Mouse (Mus musculus): ENCODE measurements at regions not wholly inside any gene's neighbourhood (a gene's known extent, or its start where the extent isn't known, plus 50 kb on each side); places are given as distances from the start of the nearest gene placed in this dataset.

DNA sequence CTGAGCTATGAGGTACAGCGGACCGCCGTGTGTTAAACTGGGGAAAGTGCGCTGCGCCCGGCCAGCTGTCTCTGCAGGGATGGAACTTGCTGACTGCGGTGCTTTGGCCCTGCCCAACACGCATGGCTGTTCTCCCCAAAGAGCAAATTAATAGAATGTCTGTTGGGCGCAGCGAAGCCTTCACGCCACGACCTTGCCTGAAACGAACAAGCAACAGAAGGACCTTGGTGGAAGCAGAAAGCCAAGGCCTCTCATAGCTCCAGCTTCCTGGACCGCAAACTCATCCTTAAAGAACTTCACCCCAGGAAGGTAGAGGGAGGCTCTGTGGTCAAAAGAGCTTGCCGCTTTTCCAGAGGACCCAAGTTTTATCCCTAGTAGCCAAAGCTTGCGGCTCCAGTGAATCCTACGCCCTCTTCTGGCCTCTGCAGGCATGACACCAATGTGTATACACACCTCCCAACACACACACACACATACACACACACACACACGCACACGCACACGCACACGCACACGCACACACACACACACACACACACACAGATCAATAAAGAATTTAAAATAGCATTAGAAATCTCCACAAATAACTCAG, 110.2 kb upstream of the Ctnnb1 start:
- DNase-seq (ENCODE audit: low spot score) = no peak

DNA sequence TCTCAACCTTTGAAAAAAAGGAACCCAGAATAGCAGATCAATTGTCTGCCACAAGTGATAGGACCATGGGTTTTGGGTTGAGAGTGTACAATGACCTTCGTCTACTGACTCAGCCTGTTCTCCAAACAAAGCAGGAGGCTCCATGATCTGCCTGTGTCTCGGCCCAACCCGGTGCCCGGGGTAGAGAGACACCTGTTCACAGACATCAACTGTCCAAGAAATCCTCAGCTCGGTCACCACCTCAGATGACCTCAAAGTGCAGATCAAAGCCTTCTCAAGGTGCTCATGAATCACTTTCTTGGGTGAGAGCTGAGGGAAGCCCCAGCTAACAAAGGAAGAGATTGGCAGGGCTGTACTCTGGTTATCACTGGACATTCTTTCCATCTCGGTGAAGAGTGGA, 108.1 kb upstream of the Ctnnb1 start:
- no peak for DNase-seq (ENCODE audit: low spot score)

DNA sequence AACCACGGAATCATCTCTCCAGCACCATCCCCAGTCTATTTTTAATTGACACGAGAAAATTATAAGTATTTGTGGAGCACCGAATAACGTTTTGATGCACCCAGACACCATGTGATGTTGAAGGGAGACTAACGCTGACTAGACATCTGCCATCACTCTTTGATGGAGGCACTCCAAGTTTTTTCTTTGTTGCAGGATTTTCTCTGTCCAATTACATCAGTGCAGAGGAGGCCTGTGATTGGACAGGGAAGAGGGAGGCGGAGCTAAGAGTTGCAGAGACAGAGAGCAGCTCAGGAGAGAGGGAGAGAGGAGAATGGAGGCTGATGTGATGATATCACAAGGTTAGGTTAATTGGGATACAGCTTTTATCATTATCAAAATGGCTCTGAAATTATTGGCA, 105.6 kb upstream of the Ctnnb1 start:
- no peak for DNase-seq (ENCODE audit: low spot score)

DNA sequence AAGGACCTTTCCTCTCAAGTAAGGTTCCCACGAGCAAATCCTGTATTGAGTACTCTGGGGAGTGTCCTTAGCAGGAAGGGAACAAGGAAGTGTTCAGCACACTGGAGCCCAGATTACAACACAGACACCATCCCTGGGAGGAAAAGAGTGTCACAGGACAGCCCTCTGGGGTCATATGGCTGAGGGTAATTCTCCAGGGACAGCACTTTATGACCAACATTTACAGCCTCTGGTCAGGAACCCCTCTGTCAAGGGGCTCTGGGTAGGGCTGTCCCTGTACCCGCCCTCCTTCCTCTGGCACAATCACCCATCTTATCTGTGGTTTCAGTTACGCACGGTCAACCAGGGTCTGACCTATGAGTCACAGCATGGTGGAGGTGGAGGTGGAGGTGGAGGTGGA, 102.8 kb upstream of the Ctnnb1 start:
- no peak for DNase-seq (ENCODE audit: low spot score)

DNA sequence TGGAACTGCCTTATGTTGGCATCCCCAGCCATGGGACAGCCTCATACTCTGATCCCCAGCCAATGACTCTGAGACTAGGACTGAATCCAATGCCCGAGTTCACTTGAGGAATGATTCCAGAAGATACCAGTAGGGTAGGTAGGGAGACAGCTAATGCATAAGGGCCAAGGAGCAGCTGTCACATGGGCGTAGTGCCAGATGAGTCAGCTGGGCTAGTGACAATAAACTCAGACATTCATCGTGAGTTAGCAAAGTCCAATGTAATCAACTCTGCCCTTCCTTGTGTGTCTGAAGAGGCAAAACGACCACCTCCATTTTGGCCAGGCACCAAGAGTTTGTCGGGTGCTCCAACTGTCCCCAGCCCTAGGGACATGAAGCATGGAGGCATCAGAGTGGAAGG, 98.5 kb upstream of the Ctnnb1 start:
- DNase-seq (ENCODE audit: low spot score) = peak; percentile 70

DNA sequence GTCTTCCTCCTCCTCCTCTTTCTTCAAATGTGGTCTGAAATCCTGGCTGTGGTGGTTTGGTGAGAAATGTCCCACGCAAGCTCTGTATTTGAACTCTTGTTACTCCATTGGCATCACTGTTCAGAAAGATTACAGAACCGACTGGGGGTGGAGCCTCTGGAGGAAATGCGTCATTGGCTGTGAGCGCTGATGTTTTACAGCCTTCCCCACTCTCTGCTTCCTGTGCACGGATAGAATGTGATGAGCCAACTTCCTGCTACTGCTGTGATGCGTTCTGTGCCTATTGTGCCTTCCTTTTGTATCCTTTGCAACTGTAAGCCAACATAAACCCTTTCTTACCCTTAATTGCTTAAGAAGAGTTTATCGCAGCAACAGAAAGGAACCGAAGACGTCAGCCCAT, 94.8 kb upstream of the Ctnnb1 start:
- no peak for DNase-seq (ENCODE audit: low spot score)

DNA sequence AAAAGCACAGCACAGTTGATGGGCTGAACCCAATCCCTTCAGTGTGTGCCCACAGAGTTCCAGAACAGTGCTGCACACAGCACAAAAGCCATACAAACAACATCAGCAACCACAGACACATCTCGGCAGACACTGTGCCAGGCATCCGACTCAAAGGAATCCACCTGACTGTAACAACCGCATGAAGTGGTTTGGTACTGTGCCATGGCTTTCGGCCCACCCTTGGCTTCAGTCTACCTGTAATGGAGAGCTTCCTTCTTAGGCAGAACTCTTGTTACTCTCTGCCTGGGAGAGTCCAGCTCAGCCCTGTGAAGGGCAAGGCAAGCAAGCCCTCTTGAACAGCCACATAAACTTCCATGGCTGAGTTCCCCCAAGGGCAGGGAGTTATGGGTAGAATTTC, 93.4 kb upstream of the Ctnnb1 start:
- DNase-seq (ENCODE audit: low spot score) = no peak

DNA sequence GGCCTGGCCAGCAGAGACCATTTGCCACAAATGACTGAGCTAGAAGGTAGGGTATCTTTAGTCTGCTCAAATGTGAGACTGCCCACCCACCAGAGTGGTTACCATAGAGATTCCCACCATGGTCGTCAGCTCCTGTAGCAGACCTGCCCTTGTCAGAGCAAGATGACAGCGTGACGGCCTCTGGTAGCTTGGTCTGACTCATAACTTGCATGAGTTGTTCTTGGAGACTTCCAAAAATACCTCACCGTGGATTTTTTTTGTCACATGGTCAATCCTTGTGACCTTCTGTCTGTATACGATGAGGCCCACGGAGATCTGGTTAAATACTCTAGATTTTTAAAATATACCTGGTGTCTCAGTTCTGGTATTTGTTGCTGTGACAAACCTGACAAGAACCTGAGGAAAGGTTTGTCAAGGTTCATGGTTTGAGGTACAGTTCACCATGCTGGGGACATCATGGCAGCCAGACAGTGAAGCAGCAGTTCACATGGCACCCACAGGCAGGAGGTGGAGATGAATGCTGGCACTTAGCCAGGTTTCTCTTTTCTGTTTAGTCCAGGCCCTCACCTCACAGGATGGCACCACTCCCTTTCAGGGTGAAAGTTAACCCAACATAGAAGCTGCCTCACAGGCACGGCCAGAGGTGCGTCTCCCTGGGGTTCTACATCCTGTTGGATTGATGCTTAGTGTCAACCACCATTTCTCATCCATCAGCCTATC, 91.4 kb upstream of the Ctnnb1 start:
- no peak for DNase-seq (ENCODE audit: low spot score)

DNA sequence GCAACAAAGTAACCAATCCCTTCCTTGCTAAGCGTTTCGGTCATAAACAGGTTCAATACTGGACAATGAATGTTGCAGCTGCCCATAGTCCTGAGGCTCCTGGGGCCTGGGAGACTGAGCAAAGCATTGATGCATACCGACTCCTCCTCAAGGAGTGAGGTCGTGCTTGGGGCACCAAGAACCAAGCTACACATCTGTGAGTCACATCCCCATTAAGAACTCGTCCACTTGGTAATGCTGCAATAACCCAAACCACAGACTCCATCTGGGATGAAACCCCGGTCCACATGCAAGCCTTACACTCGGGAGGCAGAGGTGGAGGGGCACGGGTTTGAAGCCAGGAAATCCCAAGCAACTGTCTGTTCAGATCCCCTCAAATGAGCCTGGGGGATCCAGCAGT, 85.3 kb upstream of the Ctnnb1 start:
- DNase-seq (ENCODE audit: low spot score) = no peak

DNA sequence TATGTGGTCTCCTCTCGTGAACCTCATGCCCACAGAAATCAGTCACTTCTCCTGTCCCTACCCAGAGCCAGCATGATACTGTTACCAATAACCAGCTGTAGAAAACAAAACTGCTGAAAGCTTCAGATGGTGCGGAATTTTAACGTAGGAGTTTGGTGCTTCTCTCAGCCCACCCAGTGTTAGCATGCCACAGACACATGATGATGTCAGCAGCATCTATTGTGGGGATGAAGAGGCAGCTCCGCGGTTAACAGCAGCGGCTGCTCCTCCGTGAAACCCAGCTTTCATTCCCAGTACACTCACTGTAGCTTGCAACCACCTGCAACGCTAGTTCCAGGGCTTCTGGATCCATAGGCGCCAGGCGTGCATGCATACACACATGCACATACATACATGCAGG, 83.5 kb upstream of the Ctnnb1 start:
- no peak for DNase-seq (ENCODE audit: low spot score)

DNA sequence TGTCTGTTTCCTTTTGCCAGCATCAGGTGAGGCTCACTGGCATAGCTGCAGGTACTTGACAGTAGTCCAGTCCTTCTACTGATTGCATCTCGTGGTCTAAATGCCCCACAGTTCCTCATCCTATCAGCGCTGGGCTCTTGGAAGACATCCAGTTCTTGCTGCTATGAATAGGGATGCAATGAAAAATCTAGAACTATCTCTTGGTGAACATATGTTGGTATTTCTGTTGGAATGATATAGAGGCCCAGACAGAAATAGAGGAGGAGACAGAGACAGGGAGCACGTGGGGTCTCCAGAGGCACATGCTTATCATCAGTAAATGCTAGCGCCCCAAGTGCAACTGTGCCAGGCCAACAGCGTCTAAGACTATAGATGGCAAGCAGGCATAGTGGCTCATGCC, 81.4 kb upstream of the Ctnnb1 start:
- no peak for DNase-seq (ENCODE audit: low spot score)

DNA sequence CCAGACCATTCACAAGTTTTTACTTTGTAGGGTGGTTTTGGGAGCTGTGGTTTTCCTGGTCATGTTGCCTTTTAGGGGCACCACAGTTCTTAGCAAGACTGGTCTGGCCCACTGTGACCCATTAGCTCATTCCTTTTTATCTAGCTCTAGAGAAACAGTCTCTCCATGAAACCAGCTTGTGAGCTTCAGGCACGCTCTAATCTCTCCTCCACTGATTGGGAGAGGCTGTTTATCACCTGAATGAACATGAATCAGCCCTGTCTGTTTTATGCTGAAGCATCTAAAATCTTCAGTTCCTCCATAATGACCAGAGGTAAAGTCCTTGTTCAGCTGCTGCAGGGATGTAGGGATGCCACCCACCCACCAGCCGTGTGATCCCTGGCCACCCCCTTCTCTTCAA, 80.1 kb upstream of the Ctnnb1 start:
- DNase-seq (ENCODE audit: low spot score) = no peak

DNA sequence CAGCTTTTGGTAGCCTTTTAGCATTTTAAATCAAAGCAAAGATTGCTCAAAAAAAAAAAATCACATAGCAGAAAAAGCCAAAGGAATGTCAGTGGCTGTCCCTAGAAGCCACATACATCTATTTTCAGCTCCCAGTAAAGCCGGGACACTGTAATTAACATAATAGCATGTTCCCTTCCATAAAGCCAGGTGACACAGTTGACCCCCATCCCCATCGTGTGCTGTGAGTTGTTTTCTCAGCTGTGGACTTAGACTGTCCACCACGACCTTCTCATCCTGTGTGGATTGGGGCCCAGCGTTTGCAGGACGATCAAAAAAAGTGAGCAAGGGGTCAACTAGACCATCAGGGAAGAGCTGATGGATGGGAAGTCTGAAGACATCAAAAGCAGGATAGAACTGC, 78.9 kb upstream of the Ctnnb1 start:
- DNase-seq (ENCODE audit: low spot score) = no peak

DNA sequence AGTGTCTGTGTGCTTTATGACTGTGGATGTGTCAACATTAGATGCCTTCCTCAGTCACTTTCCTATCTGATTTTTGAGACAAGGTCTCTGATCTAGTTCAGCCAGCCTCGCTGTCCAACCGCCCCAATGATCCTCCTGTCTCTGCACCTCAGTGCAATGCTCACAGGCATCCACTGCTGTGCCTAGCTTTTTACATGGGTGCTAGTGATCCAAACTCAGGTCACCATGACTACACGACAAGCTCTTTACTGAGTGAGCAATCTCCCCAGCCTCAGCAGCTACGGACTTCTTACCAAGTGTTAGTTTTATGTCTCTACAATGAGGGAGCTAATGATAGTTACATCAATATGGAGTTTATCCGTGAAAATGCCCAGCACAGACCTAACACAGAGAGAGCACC, 77.1 kb upstream of the Ctnnb1 start:
- no peak for DNase-seq (ENCODE audit: low spot score)

DNA sequence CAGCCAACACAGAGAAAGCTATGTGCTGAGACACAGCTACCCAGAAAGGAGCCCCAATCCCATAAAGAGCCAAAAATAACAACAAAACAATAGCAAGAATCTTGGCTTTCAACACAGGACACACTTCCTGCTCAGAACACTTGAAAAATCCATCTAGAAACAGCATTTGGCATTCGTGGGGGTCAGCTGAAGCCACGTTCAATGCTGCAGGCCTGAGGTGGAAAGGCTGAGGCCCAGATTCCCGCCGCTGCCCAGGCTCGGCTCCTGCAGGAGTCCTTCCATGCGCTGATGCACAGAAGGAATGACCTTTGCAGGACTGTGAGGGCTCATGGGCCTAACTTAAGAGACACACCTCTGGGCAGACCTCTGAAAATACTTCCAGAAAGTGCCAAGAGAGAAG, 76.4 kb upstream of the Ctnnb1 start:
- no peak for DNase-seq (ENCODE audit: low spot score)

DNA sequence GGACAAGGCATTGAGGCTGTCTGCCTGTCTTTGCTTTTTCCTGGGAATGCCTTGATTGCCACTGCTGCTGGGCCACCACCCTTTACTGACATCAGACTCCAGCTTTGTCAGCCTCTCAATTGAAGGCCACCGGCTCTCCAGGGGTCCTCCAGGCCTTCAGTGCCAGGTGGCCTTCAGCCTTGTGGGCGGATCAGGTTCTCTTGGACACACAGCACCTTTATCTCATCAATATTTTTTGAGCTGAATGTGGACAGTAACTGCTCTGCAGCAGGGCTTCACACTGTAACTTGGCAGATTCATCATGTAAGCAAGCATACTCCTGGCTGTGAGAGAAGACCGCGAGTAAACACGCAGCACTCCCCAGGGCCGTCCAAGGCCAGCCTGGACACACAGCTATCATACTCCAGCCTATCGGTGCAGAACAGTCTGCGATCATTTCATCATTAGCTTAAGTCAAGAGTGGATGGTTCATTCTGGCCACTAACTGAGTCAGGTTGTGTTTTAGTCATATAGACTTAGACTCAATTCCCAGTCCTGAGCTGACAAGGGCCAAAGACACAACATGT, 75.9 kb upstream of the Ctnnb1 start:
- DNase-seq (ENCODE audit: low spot score) = no peak

DNA sequence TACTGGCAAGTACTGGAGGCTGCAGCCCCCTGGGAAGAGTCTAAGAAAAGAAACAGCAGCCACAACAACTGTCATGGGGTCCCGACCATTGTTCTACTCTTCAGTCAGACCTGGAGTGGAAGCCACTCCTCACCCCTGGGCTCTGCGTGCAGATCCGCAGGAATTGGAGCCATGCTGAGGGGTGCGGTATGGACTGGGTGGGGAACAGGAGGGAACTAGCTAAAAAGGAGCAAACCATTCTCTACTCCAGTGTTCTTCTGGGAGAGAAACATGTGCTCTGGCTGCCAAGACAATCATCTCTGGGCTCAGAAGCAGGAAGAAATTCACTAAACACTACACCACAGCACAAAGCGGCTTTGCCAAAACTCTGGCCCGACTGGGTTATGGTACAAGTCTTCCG, 74.7 kb upstream of the Ctnnb1 start:
- DNase-seq (ENCODE audit: low spot score) = no peak

DNA sequence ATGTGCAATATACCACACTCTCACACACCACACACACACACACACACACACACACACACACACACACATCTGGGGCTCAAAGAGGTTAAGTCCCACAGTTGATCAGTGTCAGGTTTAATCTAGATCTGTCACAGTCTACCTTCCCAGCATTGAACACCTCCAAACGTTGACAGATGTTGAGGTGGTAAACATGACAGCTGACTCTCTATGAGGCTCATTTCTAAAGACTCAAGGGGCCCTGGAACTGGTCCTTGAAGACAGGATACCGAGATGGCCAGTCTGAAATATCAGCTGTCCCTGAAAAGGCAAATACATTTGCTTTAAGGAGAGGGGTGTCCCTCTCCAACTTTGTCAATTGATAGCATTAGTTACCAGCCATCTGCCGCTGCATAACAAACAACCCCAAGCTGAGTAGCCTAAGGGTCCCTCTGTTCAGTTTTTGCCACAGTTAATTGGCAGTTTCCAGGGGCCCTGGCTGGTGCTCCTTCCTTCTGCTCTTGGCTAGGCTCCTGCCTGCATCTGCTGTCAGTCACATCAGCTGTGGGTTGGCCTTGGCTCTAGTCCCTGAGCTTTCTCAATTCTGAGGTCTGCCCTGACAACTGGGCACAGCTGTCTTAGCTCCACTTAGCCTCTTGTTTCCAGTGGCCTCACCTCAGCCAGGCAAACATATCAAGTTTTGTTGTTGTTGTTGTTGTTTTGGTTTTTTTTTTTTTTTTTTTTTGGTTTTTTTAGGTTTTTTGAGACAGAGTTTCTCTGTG, 73.5 kb upstream of the Ctnnb1 start:
- peak; percentile 39 for DNase-seq (ENCODE audit: low spot score)

DNA sequence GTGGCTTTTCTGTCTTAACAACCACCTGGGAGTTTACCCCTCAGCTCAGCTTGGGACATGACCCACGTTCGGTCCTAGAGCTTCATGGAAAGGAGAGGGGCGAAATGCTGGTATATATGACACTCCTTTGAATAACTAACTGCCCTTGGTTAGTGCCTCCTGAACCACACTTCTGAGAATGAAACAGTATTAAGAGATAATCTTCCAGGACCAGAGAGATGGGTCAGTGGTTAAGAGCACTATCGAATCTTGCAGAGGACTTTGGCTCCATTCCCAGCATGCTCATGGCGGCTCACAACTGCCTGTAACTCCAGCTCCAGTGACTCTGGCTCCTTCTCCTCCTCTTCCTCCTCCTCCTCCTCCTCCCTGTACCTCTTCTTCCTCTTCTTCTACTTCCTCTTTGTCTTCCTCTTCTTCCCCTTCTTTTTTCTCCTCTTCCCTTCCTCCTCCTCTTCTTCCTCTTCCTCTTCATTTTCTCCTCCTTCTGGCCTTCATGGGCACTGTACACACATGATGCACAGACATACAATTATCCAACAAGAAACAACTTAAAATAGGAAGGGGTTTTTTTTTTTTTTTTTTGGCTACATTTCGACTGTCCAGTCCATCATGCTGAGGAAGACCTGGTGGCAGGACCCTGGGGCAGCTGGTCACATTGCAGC, 71.0 kb upstream of the Ctnnb1 start:
- no peak for DNase-seq (ENCODE audit: low spot score)

DNA sequence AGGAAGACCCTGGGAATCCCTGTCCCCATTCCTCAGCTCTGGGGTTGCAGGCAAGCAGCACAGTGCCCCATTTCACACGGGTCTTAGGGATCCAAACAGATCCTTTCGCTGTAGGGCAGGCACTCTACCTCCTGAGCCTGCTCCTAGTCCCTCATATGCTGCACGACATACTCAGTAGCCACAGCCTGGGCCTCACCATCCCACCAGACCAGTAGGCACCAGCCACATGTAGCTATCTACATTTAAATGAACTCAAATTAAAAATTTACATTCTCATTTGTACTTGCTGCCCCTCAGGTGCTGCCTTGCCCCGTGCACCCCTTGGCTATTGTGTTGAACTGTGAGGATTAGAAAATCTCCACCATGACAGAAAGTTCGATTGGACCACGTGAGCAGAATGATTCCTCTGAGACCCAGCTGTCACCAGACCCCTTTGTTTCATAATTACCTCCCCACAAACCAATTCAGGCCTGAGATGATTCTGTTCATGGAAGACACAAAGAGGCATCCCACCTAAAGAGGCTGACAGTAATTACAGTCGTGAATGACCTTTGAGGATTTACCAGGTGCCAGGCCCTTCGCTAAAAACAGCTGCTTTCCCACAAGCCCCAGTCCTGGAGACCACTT, 67.9 kb upstream of the Ctnnb1 start:
- no peak for DNase-seq (ENCODE audit: low spot score)

DNA sequence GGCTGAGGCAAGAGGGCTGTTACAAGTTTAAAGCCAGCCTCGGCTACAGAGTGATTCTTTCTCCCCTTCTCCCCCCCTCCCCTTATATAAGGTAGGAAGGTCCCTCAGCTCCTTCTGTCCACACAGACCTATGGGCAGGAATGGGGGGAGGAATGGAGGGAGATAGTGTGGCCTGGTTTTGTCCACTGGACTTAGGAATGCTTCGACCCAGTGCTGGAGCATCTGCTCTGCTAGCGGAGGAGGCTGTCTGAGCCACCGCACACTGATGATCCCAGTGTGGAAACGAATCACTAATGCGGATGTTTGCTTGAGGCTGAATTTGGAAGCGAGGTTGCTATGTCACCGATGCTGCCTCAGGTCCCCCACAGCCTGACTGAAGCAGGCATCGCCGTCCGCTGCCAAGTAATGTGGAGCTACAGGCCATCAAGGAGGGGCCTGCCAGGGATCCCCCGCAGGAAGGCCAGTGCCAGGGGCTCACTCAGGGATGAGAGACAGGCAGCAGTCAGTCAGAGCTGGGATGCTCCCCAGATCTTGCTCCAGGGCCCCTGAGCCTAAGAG, 67.1 kb upstream of the Ctnnb1 start:
- DNase-seq (ENCODE audit: low spot score) = no peak

DNA sequence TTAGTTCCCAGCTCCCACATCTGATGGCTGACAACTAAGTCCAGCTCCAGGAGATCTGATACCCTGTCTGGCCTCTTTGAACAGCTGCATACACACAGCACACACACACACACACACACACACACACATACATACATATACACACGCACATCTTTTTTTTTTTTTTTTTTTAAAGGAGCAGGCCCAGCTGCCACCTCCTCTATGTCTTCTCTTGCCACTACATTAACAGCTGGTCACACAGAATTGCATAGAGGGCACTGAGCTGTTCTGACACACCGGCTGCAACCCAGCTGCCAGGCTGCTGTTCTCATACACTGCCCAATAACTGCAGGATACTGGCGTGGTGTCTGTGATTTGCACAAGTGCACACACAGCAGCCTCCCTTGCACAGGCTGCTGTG, 64.6 kb upstream of the Ctnnb1 start:
- no peak for DNase-seq (ENCODE audit: low spot score)

All from MN1 (cell line).